Mouse (Mus musculus) MEL (cell line): ENCODE measurements around the gene Atp23.

Source experiments
- CTCF ChIP-seq, 3 experiments: IDR thresholded peaks in 2 of 3; conservative IDR thresholded peaks in 1 of 3; 2 replicates each; pipeline ENCODE4 v1.5.1; 2011 to 2012; ENCODE audit warnings: low read length in 3 of 3, low read depth in 2 of 3, mild to moderate bottlenecking in 2 of 3, improper control_type of control experiment in 1 of 3, inconsistent platforms in 1 of 3, mixed read lengths in 1 of 3, moderate library complexity in 1 of 3; ENCODE audit not compliant: control insufficient read depth in 1 of 3, insufficient read depth in 1 of 3, poor library complexity in 1 of 3, severe bottlenecking in 1 of 3
- MAX ChIP-seq: IDR thresholded peaks from 2 replicates; pipeline ENCODE4 v1.6.1; 2011; ENCODE audit warnings: low read length, improper control_type of control experiment
- NELFE ChIP-seq: IDR thresholded peaks from 2 replicates; pipeline ENCODE4 v1.6.1; 2011; ENCODE audit warnings: low read depth, low read length, improper control_type of control experiment
- ZC3H11A ChIP-seq: IDR thresholded peaks from 2 replicates; pipeline ENCODE4 v1.6.1; 2012; ENCODE audit warnings: low read depth, mild to moderate bottlenecking, inconsistent platforms, low read length, improper control_type of control experiment

- no peak for TF ChIP-seq CTCF (IDR thresholded peaks at IDR 0.05 in 2 of 3, conservative IDR thresholded peaks at IDR 0.05 in 1 of 3; ENCODE audit: control insufficient read depth in 1 of 3, insufficient read depth in 1 of 3, low read depth in 2 of 3, low read length in 3 of 3, poor library complexity in 1 of 3, severe bottlenecking in 1 of 3)
- no peak for TF ChIP-seq MAX
- no peak for TF ChIP-seq NELFE
- TF ChIP-seq ZC3H11A: no peak
These were observed 33.4 kb upstream of the Atp23 start for GRCm38 (mm10) chr10:126934561-126934960.
